Mouse (Mus musculus) liver, adult 2 months (tissue): Measurements from ENCODE around the gene Adra2b. TPM values are rescaled to one million over a fixed set of nuclear protein-coding genes. Genes with fewer than 3 reads are reported as not detected.

Experiments used
- DNase-seq: peaks from one replicate; pipeline ENCODE4 v3.0.0-alpha.2; 2011; ENCODE audit warnings: low read depth, low spot score; ENCODE audit errors: extremely low read depth
- H3K27ac ChIP-seq: fragments of 200-500 bp; replicated peaks from 2 replicates; pipeline ENCODE4 v1.5.1; 2012; ENCODE audit warnings: low read depth, mild to moderate bottlenecking, control low read depth, inconsistent platforms, low read length; ENCODE audit not compliant: insufficient read depth
- H3K27me3 ChIP-seq: fragments of 200-500 bp; 2 replicates; pipeline ENCODE4 v1.6.1; 2012; ENCODE audit warnings: mild to moderate bottlenecking, moderate library complexity, low read length, inconsistent platforms; ENCODE audit not compliant: control insufficient read depth, insufficient read depth
- H3K36me3 ChIP-seq: fragments of 200-500 bp; 2 replicates; pipeline ENCODE4 v1.6.1; 2012; ENCODE audit warnings: low read length, inconsistent platforms; ENCODE audit not compliant: control insufficient read depth, insufficient read depth
- H3K4me1 ChIP-seq: fragments of 200-500 bp; 2 replicates; pipeline ENCODE4 v1.6.1; 2011; ENCODE audit warnings: low read length; ENCODE audit not compliant: control insufficient read depth, insufficient read depth
- H3K4me3 ChIP-seq: fragments of 200-500 bp; 2 replicates; pipeline ENCODE4 v1.5.1; 2011; ENCODE audit warnings: low read depth, mild to moderate bottlenecking, control low read depth, low read length, moderate library complexity; ENCODE audit not compliant: insufficient read depth
- H3K79me2 ChIP-seq: fragments of 200-500 bp; 2 replicates; pipeline ENCODE4 v1.6.1; 2012; ENCODE audit warnings: inconsistent platforms, mild to moderate bottlenecking, low read length, moderate library complexity; ENCODE audit not compliant: control insufficient read depth, insufficient read depth
- H3K9ac ChIP-seq: fragments of 200-500 bp; 2 replicates; pipeline ENCODE4 v1.6.1; 2012; ENCODE audit warnings: low read depth, mild to moderate bottlenecking, control low read depth, inconsistent platforms, low read length
- CTCF ChIP-seq: fragments of 200-500 bp; IDR thresholded peaks from 2 replicates; pipeline ENCODE4 v1.5.1; 2011; ENCODE audit warnings: low read depth, low read length, control low read depth
- POLR2A ChIP-seq: fragments of 200-500 bp; IDR thresholded peaks from 2 replicates; pipeline ENCODE4 v1.6.1; 2011; ENCODE audit warnings: low read length, control low read depth; ENCODE audit not compliant: insufficient read depth; ENCODE audit errors: extremely low read depth
- WGBS: fragments of 180-500 bp; shearing (Covaris S2); methylation state at CpG from one replicate; pipeline ENCODE4 v1.1.7; 2018; 5-methylcytosine and 5-hydroxymethylcytosine counted together
- polyA plus RNA-seq: library from polyadenylated mRNA; depleted of rRNA; stranded (reverse); fragments of >200 nt; gene quantifications from 2 replicates; pipeline ENCODE4 v1.2.3, GENCODE M21; 2012; rRNA removed
- total RNA-seq: library from RNA; depleted of rRNA; stranded (reverse); fragments of >200 nt; gene quantifications from 2 replicates; pipeline ENCODE4 v1.2.3, GENCODE M21; 2014; rRNA removed

Gene Adra2b
- total and polyA plus RNA-seq, 2 experiments: 2.5 to 5.0 TPM

GRCm38 (mm10) chr2:127416706-127417105, 53.7 kb downstream of the Adra2b start:
- no peaks in the 10 kb centered on the region for H3K4me1 ChIP-seq
- TF ChIP-seq POLR2A: no peak
- no peak for TF ChIP-seq CTCF
- H3K36me3 ChIP-seq: no peaks in the 10 kb centered on the region
- H3K9ac ChIP-seq: no peak overlapping the region
- no peaks in the 10 kb centered on the region for H3K79me2 ChIP-seq
- no peak overlapping the region for H3K27ac ChIP-seq
- H3K27me3 ChIP-seq: no peaks in the 10 kb centered on the region
- 86% methylated on average over 3 of the region's 3 CpGs for WGBS
- DNase-seq: no peak
- no peak overlapping the region for H3K4me3 ChIP-seq

Other genes starting within 250 kb of the Adra2b start
- gene Ncaph, start 229.3 kb upstream of the Adra2b start, total RNA-seq: 0.65 and 2.3 TPM in 2 replicates
- 0.14 and 0.24 TPM in 2 replicates for gene Ncaph, start 229.3 kb upstream of the Adra2b start, polyA plus RNA-seq
- gene Itpripl1, start 219.8 kb upstream of the Adra2b start, total RNA-seq: 4.8 and 5.3 TPM in 2 replicates
- gene Itpripl1, start 219.8 kb upstream of the Adra2b start, polyA plus RNA-seq: 4.7 and 6.1 TPM in 2 replicates
- gene 1810024B03Rik, start 154.9 kb upstream of the Adra2b start, total RNA-seq: 0.74 and 1.2 TPM in 2 replicates
- gene 1810024B03Rik, start 154.9 kb upstream of the Adra2b start, polyA plus RNA-seq: 0.82 and 1.0 TPM in 2 replicates
- 52.3 and 60.0 TPM in 2 replicates for gene Snrnp200, start 154.8 kb upstream of the Adra2b start, total RNA-seq
- gene Snrnp200, start 154.8 kb upstream of the Adra2b start, polyA plus RNA-seq: 20.5 and 28.0 TPM in 2 replicates
- gene Ciao1, start 115.4 kb upstream of the Adra2b start, total RNA-seq: 44.9 and 50.9 TPM in 2 replicates
- 60.5 and 62.7 TPM in 2 replicates for gene Ciao1, start 115.4 kb upstream of the Adra2b start, polyA plus RNA-seq
- 16.6 and 18.5 TPM in 2 replicates for gene Tmem127, start 115.3 kb upstream of the Adra2b start, total RNA-seq
- 45.8 and 50.5 TPM in 2 replicates for gene Tmem127, start 115.3 kb upstream of the Adra2b start, polyA plus RNA-seq
- gene Stard7, start 93.0 kb upstream of the Adra2b start, total RNA-seq: 102 and 119 TPM in 2 replicates
- gene Stard7, start 93.0 kb upstream of the Adra2b start, polyA plus RNA-seq: 51.2 and 54.3 TPM in 2 replicates
- gene Dusp2, start 27.0 kb upstream of the Adra2b start, total RNA-seq: 0.37 and 1.2 TPM in 2 replicates
- gene Dusp2, start 27.0 kb upstream of the Adra2b start, polyA plus RNA-seq: 0.45 and 0.83 TPM in 2 replicates
- not detected in 2 replicates for gene Astl, start 24.6 kb upstream of the Adra2b start, total RNA-seq
- gene Astl, start 24.6 kb upstream of the Adra2b start, polyA plus RNA-seq: not detected in 2 replicates
- gene Gpat2, start 62.0 kb downstream of the Adra2b start, total RNA-seq: 1.2 and 1.3 TPM in 2 replicates
- gene Gpat2, start 62.0 kb downstream of the Adra2b start, polyA plus RNA-seq: 2.1 and 2.2 TPM in 2 replicates
- gene Fahd2a, start 81.4 kb downstream of the Adra2b start, total RNA-seq: 17.5 and 18.5 TPM in 2 replicates
- gene Fahd2a, start 81.4 kb downstream of the Adra2b start, polyA plus RNA-seq: 21.5 and 27.3 TPM in 2 replicates
- 0.09 and 0.67 TPM in 2 replicates for gene Kcnip3, start 158.9 kb downstream of the Adra2b start, total RNA-seq
- gene Kcnip3, start 158.9 kb downstream of the Adra2b start, polyA plus RNA-seq: 0.25 and 0.45 TPM in 2 replicates
- gene Prom2, start 178.3 kb downstream of the Adra2b start, total RNA-seq: 0.07 TPM in 1 of 2 replicates, not detected in the other
- 5.9 TPM in 1 of 2 replicates, not detected in the other for gene Prom2, start 178.3 kb downstream of the Adra2b start, polyA plus RNA-seq
- gene Zfp661, start 223.9 kb downstream of the Adra2b start, total RNA-seq: 2.9 and 3.1 TPM in 2 replicates
- gene Zfp661, start 223.9 kb downstream of the Adra2b start, polyA plus RNA-seq: 2.3 TPM in 2 replicates
- gene Mrps5, start 224.0 kb downstream of the Adra2b start, total RNA-seq: 53.2 and 59.9 TPM in 2 replicates
- 47.1 and 59.8 TPM in 2 replicates for gene Mrps5, start 224.0 kb downstream of the Adra2b start, polyA plus RNA-seq